Mouse (Mus musculus): ENCODE measurements around the gene Fanci.

The Fanci gene

DNA sequence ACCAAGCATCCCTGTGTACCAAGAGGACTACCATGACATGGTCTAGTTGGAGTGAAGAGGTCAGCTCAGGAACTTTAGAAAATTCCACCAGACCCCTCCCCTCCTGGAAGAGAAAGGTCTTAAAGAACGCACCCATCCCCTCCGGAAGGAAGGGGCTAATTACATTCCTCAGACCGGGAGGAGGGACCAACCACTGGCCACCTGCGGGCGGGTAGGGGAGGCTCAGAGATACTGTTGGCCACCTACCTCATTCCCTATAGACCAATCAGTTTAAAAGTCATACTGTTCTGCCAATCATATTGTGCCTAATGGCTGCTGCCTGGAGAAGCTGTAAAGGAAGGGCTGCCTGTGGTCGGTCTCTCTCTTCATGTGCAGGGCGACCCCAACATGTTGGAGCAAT, 3.7 kb upstream of the Fanci start:
- DNase-seq (ENCODE audit: low read depth, low spot score): no peak

DNA sequence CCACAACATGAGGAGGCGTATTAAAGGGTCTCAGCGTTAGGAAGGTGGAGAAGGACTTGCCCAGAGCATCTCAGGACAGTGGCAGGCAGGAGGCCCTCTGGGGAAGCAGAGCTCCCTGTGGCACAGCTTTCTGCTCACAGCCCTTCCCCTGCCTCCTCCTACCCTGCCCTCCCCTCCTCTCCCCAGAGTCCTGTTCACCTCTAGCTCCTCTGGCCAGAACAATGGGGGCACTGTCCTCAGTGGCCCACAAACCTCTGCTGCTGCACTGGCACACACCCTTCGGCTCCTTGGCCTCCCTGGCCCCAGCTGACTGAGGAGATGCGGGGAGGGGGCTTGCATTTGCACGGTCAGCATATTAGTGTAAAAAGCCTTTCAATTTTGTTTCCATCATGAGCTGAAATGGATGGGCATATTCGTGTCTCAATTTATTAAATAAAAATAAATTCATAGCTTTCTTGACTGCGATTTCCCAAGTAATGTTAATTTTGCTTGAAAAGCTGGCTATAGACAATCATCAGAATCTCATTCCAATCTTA, 3.0 kb upstream of the Fanci start:
- DNase-seq (ENCODE audit: low read depth, low spot score): no peak

DNA sequence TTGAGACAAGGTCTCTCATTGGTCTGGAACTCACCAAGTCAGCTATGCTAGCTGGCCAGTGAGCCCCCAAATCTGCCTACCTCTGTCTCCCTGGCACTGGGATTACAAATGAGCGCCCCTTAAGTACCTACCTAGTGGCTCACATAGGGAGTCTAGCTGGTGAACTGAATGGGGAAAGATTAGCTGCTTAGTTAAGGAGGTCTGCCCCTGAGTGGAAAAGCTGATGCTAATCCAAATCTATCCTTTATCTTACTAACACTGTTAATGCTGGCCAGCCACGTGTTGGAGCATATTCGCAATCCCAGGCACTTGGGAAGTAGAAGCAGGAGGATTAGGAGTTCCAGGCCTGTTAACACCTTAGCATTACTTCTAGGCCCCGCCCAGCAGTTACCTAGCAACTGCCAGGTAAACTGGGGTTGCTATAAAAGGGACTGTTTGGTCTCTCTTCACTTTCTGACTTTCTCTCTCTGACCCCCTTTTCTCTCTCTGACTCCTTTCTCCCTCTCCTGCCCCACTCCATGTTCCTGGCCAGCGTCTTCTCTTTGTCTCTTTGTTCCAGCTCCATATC, 1.5 kb upstream of the Fanci start:
- DNase-seq (ENCODE audit: low read depth, low spot score): no peak

DNA sequence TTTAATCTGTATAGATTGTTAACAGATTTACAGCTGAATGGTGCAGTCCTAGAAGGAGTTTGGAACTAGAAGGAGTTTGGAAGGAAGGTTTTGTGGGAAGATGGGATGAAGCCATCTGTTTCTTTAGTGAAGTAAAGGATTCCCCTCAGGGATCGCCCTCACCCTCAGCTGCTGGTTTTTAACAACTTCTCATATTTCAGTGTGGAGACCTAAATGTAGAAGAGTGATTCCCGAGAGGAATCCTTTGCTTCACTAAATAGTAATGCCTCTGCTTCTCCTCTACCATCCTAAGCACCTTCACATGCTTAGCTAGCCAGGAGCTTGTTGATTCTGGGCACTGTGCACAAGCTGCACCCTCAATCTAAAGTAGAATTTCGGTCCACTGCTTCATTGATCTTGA, 258 bp upstream of the Fanci start:
- DNase-seq (ENCODE audit: low read depth, low spot score): no peak

DNA sequence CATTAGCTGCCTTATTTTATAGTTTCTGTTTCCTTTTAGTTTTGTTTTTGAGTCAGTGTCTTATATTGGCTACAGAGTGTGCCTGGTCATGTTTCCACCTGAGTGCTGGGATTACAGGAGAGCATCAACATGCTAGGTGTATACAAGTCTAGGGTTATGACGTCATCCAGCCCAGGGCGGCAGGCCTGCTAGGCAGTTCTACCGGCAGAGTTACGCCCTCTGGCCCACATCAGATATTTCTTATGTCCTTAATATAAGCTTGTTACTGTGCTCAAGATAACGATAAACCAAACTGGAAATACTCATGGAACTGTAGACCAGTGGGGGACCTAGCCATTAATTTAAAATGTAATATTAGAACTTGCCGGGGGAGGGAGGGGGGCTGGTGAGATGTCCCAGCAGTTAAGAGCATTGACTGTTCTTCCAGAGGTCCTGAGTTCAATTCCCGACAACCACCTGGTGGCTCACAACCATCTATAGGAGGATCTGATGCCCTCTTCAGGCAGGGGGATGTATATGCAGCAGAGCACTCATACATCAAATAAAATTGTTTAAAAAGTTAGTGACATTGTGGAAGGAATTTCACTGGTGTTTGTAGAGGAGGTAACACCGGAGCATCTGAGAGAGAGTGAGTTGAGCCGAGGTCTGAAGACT, 1.3 kb downstream of the Fanci start:
- DNase-seq (ENCODE audit: low read depth, low spot score): no peak

DNA sequence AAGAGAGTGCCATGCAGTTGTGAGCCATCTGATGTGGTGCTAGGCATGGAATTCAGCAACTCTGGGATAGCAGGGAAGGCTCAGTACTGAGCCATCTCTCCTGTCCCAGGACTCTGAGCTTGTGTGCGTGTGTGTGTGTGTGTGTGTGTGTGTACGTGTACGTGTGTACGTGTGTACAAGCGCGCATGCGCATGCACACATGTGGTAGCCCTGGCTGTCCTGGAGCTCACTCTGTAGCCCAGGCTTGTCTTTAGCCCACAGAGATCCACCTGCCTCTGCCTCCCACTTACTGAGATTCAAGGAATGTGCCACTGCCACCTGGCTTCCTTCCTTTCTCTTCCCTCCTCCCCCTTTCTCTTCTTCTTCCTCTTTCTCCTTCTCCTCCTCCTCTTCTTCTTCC, 2.2 kb downstream of the Fanci start:
- DNase-seq (ENCODE audit: low read depth, low spot score): no peak

DNA sequence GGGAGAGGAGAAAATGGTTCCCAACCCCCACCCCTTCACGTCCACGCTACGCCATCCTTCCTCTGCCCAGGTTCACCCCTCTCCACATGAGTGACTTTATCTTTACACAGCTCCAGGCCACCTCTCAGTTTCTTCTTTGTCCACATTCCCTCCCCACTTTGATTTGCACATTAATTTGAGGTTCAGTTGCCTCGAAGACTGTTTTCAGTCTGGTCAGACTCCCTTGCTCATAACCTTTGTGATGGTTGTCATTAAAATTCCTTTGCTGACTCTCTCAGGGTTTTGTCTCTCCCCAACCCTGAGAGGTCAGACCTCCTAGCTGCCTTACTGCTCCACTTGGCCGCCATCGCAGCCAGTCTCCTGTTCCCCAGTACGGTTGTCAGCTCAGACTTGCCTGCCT, 2.9 kb downstream of the Fanci start:
- no peak for DNase-seq (ENCODE audit: low read depth, low spot score)

DNA sequence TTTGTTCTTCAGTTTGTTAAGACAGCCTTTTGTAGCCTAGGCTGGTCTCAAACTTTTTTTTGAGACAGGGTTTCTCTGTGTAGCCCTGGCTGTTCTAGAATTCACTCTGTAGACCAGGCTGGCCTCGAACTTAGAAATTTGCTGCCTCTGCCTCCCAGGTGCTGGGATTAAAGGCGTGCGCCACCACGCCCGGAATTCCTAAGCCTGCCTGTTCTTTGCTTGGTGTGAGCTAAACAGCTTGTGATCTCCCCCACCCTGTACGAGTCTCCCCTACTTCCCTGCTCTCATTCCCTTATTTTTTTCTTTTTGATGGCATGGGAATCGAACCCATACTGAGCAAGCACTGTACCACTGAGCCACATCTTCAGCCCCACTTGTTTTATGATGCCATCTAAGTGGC, 3.5 kb downstream of the Fanci start:
- DNase-seq (ENCODE audit: low read depth, low spot score): no peak

DNA sequence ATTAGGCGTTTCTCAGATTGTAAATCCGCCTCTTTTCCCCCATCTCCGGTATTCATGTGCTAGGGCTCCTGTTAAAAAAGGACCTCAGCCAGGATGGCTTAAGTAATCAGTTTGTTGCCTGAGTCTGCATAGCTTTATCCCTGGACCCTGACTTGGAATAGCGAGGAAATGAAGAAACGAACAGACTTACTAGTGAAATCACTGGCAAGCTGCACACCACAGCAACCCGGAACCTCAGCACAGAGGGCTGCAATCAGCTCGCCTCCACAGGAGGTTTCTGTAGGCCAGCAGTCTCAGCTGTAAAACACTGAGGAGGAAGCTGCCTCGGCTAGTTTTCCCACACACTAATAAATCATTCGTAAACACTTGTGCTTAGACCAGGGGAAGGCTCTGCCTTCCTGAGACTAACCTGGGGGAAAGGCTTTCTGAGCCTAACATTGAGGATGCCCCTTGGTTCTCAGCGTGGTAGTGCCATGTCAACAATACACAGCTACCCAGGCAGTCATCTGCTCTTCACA, 5.8 kb downstream of the Fanci start:
- no peak for DNase-seq (ENCODE audit: low read depth, low spot score)

DNA sequence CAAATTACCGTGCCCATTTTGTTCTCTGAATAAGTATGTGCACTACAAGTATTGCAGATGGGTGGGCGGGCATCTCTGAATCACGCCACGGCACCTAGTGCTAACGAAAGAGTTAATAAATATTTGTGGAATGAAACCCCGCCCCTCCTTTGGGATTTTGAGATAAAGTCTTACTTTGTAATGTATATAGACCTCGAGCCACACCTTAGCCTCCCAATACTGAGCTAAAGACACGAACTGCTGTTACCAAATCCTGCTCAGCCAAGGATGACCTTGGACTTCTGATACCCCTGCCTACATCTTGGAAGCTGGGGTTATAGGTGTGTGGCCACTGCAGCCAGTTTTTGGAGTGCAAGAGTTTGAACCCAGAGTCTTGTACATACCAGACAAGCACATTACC, 6.7 kb downstream of the Fanci start:
- no peak for DNase-seq (ENCODE audit: low read depth, low spot score)

DNA sequence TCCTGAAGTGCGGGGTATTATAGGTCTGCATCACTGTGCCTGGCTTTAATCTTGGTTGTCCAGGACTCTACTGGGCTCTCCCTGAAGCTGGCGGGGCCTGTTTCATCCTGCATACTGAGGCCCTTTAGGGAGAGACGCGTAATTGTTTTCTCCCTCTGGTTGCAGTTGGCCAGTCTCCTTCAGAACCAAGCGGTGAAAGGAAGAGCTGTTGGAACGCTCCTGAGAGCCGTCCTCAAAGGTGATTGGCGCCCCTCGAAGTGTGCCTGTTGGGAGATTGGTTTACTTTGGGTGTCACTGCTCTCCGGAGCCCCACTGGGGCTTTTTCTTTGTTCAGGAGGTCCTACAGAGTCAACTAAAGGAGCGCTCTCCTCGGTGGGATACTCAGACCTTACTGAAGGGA, 7.2 kb downstream of the Fanci start:
- DNase-seq (ENCODE audit: low read depth, low spot score): no peak

DNA sequence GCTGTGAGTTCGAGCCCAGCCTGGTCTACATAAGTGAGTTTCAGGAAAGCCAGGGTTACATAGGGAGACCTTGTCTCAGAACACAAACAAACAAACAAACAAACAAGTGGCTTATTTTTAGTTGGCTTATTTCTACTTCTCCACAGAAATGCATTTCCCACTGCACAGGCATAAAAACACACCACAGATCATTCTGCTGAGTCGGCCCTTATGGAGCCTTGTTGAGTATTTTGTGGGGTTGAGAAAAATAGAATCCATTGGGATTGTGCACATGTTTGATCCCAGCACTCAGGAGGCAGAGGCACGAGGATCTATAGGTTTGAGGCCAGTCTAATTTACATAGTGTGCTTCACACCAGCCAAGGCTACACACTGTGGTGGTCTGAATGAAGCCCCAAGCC, 8.6 kb downstream of the Fanci start:
- no peak for DNase-seq (ENCODE audit: low read depth, low spot score)

DNA sequence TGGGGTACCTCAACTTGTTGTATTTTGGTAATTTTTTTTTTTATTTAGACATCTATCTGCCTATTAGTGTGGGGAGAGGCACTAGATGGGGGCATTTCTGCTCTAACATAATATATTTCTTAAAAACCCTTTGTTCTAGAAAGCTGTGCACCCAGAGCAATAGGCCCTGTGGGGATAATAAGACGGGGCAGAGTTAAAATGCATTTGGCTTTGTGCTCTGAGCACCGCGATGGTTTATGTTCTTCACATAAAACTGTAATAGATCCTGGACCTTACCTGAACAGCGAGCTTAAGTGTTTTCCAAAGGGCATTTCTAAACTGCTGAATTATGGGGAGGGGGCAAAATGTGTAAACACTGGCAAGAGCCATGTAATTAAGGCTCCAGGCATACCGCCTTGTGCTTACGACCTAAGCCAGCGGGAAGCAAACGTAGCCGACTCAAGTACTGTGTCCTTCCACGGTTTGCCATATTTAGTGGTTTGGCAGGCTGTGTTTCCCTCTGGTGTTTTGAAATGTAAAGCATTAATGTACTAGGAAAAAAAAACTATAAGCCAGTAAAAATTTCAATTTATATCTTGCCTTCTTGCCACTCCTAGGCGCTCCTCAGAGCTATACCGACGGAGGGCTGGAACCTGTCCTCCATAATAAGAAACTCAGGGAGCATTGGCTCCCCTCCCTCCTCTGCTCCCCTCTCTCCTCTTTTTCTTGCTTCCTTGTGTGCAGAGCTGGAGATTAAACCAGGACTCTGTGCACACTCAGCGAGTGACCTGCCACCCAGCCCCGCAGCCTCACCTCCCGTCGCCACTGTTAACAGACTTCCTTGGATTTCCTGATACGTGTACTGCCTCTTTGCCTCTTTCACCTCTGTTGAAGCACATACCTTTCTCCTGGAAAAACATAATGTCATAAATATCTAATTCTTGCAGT, 23.0 kb downstream of the Fanci start:
- DNase-seq (ENCODE audit: low read depth, low spot score): no peak

DNA sequence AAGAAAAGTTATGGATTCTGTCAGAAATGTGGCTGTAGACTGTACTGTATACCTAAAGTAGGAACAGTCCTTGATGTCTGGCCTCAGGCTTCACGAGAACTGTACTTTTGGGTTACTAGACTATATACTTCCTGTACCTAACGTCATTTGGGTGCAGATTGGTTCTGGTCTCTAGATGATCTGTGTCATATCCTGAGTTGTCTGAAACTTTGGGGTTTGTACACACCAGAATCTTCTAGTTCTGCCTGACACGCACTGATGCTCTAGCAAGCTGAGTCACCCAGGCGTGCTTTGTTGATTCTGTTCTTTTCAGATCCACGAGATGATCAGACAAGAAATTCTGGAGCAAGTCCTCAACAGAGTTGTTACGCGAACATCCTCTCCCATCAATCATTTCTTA, 28.2 kb downstream of the Fanci start:
- no peak for DNase-seq (ENCODE audit: low read depth, low spot score)

DNA sequence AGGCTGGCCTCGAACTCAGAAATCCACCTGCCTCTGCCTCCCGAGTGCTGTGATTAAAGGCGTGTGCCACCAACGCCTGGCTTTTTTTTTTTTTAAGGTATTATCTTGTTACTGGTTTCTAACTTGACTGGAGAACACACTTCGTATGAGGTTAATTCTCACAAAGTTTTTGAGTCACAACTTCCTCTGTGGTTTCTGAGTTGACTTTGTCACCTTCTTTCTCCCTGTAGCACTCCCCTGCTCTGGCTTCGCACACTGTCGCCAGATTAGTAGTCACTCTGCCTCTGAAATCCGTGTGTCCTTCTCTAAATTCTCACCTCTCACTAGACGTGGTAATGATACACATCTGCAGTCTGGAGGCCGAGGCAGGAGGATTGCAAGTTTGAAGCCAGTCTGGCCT, 31.1 kb downstream of the Fanci start:
- no peak for DNase-seq (ENCODE audit: low read depth, low spot score)

DNA sequence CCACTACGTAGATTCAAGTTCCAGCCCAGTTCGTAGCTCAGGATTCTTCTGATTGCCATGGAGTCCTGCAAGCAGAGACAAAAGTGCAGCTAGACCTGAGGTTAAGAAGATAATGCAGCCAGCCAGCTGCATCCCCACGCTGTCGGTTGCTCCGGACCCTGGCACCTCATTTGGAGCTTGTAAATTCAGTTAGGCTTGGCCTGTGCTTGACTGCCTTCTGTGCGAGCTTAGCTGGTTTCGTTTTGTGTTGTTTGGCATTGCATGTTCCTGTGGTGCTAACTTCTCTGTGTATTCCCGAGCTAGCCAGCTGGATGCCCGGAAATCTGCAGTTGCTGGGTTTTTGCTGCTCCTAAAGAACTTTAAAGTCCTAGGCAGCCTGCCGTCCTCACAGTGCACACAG, 34.1 kb downstream of the Fanci start:
- DNase-seq (ENCODE audit: low read depth, low spot score): no peak

DNA sequence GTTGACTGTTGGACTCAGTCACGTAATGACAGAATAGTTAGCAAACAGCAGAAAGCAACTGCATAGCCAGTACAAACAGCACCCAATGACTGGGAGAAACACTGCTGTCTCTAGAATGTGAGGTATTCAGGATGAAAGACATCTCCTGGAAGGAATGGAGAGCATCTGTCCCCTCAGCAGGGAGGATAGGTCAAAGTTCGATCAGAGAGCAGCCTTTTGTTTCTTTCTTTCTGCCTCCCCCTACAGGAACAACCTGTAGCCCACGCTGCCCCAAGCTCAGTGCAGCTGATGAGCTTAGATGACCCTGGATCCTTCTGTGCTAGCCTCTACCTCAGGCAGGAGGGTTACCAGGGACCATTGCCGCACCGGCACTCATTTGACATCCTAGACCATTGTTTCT, 36.5 kb downstream of the Fanci start:
- DNase-seq (ENCODE audit: low read depth, low spot score): no peak

DNA sequence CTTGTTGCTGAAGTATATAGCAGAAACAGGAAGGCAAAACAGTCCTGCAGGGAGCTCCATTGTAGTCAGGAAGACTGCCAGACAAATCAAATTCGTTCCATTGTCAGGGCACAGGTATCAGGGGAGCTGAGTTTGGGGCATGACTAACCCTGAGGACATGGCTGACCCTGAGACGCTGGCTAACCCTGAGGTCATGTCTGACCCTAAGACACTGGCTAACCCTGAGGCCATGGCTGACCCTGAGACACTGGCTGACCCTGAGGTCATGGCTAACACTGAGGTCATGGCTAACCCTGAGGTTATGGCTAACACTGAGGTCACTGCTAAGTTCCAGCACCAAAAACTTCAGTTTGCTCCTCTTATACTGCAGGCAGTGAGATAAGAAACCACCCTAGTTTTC, 48.3 kb downstream of the Fanci start:
- no peak for DNase-seq (ENCODE audit: low read depth, low spot score)

DNA sequence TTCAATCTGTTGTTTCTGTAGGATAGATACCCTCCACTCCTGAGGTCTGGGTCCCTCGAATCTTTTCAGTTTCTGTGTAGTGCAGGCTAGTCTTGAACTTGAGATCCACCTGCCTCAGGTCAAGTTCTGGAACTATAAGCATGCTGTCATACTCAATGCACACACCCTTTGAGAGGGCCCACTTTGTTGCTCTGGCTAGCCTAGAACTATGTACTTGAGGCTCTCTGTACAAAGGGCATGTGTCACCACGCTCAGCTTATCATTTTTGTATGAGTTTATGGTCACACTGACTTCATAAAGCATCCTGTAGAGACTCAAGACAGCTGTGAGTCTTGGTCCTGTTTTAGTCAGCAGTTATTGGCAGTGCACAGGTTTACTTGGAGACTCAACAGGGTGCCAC, 55.3 kb downstream of the Fanci start:
- DNase-seq (ENCODE audit: low read depth, low spot score): no peak

DNA sequence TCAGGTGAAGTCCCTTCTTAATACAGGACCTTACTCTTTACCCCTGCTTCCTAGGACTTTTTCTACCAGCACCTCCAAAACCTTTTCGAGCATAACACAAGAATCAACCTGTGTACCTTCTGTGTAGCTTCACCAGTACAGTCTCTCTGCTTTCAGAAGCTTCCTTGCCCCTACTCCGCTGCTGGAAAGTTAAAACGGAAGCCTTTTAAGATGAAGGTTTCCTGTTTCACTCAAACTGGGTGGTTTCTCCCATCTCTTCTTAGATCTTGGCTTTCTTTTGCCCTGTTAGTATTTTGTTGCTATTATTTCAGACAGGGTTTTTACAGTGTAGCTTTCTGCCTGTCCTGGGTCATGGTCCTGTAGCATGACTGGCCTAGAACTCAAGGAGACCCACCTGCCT, 55.8 kb downstream of the Fanci start:
- no peak for DNase-seq (ENCODE audit: low read depth, low spot score)

DNA sequence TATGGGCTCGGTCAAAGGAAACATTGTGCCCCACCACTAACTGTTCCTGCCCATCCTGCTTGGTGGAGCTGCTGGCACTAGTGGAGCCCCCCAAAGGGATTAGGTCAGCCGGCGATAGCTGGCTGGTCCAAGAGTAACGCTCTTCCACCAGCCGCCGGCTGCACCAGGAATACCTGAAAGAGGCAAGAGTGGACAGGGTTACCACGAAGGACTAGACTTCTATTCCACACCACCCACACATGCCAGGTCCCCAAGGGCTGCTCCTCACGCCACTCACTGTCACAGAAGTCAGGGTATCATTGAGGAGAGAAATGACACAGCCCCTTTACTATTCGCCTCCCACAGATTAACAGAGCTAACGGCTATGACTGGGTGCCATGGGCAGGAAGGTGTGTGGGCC, 70.0 kb downstream of the Fanci start:
- no peak for DNase-seq (ENCODE audit: low read depth, low spot score)

DNA sequence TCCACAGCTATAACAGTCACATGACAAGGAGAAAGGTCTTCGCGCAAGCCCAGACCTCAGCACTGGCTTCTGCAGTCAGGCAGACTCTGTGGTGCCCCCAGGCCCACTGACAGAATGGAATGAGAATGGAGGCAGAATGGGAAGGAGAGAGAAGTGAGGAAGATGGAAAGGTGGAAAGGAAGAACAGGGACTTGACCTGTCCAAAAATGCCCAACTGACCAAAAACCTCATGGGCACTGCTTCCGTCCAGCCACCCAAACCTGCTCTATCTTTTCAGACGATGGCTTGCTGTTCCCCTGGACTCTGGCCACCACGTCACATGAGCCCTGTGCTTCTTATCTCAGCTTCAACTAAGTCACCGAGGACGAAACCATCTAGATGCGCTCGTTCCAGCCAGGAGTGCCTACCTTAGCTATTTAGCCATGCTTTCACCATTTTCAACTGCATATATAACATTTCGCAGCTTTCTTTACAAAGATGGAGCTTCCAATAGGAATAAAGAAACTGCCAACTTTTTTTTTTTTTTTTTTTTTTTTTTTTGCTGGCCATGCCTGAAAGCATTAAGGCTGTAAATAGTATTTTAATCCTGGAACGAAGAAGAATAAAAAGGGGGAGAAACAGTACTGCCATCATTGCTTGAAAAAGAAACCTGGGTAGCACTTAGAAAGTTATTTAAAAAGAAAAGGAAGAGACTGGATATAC, 71.8 kb downstream of the Fanci start:
- no peak for DNase-seq (ENCODE audit: low read depth, low spot score)
